Mouse (Mus musculus): ENCODE measurements around the gene Ninj2. TPM values are rescaled to one million over a fixed set of nuclear protein-coding genes. Genes with fewer than 3 reads are reported as not detected.

Ninj2 gene
- polyA plus RNA-seq, 1 experiment from 2014 or later, result 0.62 TPM

Other genes starting within 250 kb of the Ninj2 start
- gene Erc1, start 245.2 kb upstream of the Ninj2 start, polyA plus RNA-seq (2015; fragmentation: Nextera tagmentation; extraction: Ambion mirVana), result 18.1 and 19.6 TPM in 2 replicates
- gene Rad52, start 190.7 kb upstream of the Ninj2 start, polyA plus RNA-seq (2015; fragmentation: Nextera tagmentation; extraction: Ambion mirVana), result 20.5 and 21.5 TPM in 2 replicates
- 45.4 and 52.0 TPM in 2 replicates for gene Wnk1, start 54.7 kb upstream of the Ninj2 start, polyA plus RNA-seq (2015; fragmentation: Nextera tagmentation; extraction: Ambion mirVana)
- gene D330020A13Rik, start 201.0 kb downstream of the Ninj2 start, polyA plus RNA-seq (2015; fragmentation: Nextera tagmentation; extraction: Ambion mirVana), result 0.16 and 0.25 TPM in 2 replicates
- 0.32 and 0.54 TPM in 2 replicates for gene B4galnt3, start 201.2 kb downstream of the Ninj2 start, polyA plus RNA-seq (2015; fragmentation: Nextera tagmentation; extraction: Ambion mirVana)

Measured in lung, embryonic 15.5 days (tissue).